Mouse (Mus musculus) heart, embryonic 14.5 days (tissue): ENCODE measurements around the gene Blnk. TPM values are rescaled to one million over a fixed set of nuclear protein-coding genes. Genes with fewer than 3 reads are reported as not detected.

Experiments used
- ATAC-seq: fragments of 200-750 bp; cut with Nextera tagmentation; 2 replicates; pipeline ENCODE4 v1.8.0; 2017; ENCODE audit warnings: low read depth, moderate TSS enrichment; ENCODE audit not compliant: insufficient number of reproducible peaks, insufficient read depth, low FRiP score
- H3K27ac ChIP-seq, 2 experiments: fragments of 200-500 bp in 1 of 2; fragments of 300-500 bp in 1 of 2; sonication (generic) in 1 of 2; replicated peaks in 1 of 2; 2 replicates each; pipeline ENCODE4 v1.5.1; 2012 to 2014; ENCODE audit warnings: low read depth in 2 of 2, low read length in 2 of 2, control low read depth in 1 of 2, mild to moderate bottlenecking in 1 of 2, mixed read lengths in 1 of 2; ENCODE audit not compliant: control insufficient read depth in 1 of 2, insufficient read depth in 1 of 2
- H3K27me3 ChIP-seq: fragments of 300-500 bp; sonication (generic); 2 replicates; pipeline ENCODE4 v1.6.1; 2014; ENCODE audit warnings: mild to moderate bottlenecking, low read length, control low read depth; ENCODE audit not compliant: control insufficient read depth, insufficient read depth
- H3K36me3 ChIP-seq: fragments of 300-500 bp; sonication (generic); 2 replicates; pipeline ENCODE4 v1.6.1; 2014; ENCODE audit warnings: mild to moderate bottlenecking, control low read depth, low read length, mixed read lengths; ENCODE audit not compliant: control insufficient read depth, insufficient read depth
- H3K4me1 ChIP-seq, 2 experiments: fragments of 200-500 bp in 1 of 2; fragments of 300-500 bp in 1 of 2; sonication (generic) in 1 of 2; 2 replicates each; pipeline ENCODE4 v1.6.1; 2012 to 2014; ENCODE audit warnings: low read length in 2 of 2, control low read depth in 1 of 2, mixed read lengths in 1 of 2; ENCODE audit not compliant: control insufficient read depth in 2 of 2, insufficient read depth in 2 of 2
- H3K4me2 ChIP-seq: fragments of 300-500 bp; sonication (generic); 2 replicates; pipeline ENCODE4 v1.6.1; 2014; ENCODE audit warnings: mild to moderate bottlenecking, low read length
- H3K4me3 ChIP-seq, 2 experiments: fragments of 200-500 bp in 1 of 2; fragments of 300-500 bp in 1 of 2; sonication (generic) in 1 of 2; 2 replicates each; pipeline ENCODE4 v1.5.1; 2012 to 2014; ENCODE audit warnings: low read length in 2 of 2, mild to moderate bottlenecking in 2 of 2, control low read depth in 1 of 2, low read depth in 1 of 2, moderate library complexity in 1 of 2; ENCODE audit not compliant: control insufficient read depth in 1 of 2, insufficient read depth in 1 of 2
- H3K9ac ChIP-seq: fragments of 300-500 bp; sonication (generic); 2 replicates; pipeline ENCODE4 v1.6.1; 2014; ENCODE audit warnings: mild to moderate bottlenecking, low read length
- H3K9me3 ChIP-seq: fragments of 300-500 bp; sonication (generic); 2 replicates; pipeline ENCODE4 v1.6.1; 2016; ENCODE audit warnings: low read length, control low read depth; ENCODE audit not compliant: control insufficient read depth
- WGBS: fragments of 180-500 bp; shearing (Covaris S2); extraction: QIAGEN DNeasy Blood & Tissue Kit; methylation state at CpG from one replicate; pipeline ENCODE4 v1.1.7; 2014; 5-methylcytosine and 5-hydroxymethylcytosine counted together
- polyA plus RNA-seq: library from polyadenylated mRNA; unstranded; fragments of >200 nt; fragmentation: Nextera tagmentation; extraction: Ambion mirVana; gene quantifications from 2 replicates; pipeline ENCODE4 v1.2.1, GENCODE M21; 2014

The Blnk gene
- polyA plus RNA-seq, 1 experiment from 2014 or later = 0.27 TPM

DNA sequence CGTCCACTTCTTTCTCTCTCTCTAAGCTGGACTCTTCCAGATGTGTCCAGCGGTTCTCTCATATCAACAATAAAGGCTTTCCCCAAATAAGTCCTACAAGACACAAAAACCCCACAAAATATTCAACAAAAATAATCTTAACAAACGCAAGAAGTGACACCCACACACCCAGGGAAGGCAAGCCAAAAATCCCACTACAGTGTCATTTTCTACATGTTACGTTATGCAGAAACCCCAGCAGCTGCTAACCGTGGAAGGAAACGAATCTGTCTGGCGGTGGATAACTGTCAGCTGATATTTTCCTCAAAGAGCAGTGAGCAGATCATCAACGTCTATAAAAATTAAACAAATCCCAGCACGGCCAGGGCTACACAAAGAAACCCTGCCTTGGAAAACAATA is 19.7 kb upstream of the Blnk start:
- H3K36me3 ChIP-seq = no peaks in the 10 kb centered on the region
- H3K9ac ChIP-seq = no peak overlapping the region
- peaks cover 24% of the 10 kb centered on the region for H3K27me3 ChIP-seq
- 12% methylated on average over 9 of the region's 9 CpGs for WGBS
- no peak overlapping the region for H3K4me3 ChIP-seq
- H3K4me2 ChIP-seq = no peak overlapping the region
- peaks cover 3 to 5% of the 10 kb centered on the region in 2 experiments; a peak in 1 of 4 replicates for H3K4me1 ChIP-seq
- H3K9me3 ChIP-seq = no peaks in the 10 kb centered on the region
- H3K27ac ChIP-seq = no peak overlapping the region
- no peak for ATAC-seq

DNA sequence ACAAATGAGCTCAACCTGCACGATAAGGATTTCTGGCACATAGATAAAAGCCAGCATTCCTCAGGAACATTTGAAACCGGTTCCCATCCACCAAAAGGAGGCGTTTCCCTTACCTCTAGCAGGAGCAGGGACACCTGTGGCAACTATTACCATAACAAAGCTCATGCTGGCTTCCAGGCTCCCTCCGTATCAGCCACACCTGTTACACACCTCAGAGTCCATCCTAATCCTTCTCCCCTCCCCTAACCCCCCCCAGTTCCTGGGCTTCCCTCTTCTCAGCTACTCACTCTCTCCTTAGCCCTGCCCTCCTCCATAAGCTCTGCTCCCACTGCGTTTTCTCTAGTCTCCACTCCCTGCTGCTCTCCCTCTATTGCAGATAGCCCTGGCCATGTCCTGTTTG is 19.3 kb upstream of the Blnk start:
- ATAC-seq = no peak
- no peak overlapping the region for H3K27ac ChIP-seq
- H3K4me2 ChIP-seq = no peak overlapping the region
- no peaks in the 10 kb centered on the region for H3K36me3 ChIP-seq
- no peak overlapping the region for H3K9ac ChIP-seq
- H3K4me3 ChIP-seq = no peak overlapping the region
- peaks cover 3 to 5% of the 10 kb centered on the region in 2 experiments; a peak in 1 of 4 replicates for H3K4me1 ChIP-seq
- 2% methylated on average over 5 of the region's 5 CpGs for WGBS
- no peaks in the 10 kb centered on the region for H3K9me3 ChIP-seq
- peaks cover 24% of the 10 kb centered on the region; the same call in 1 of the 2 replicates for H3K27me3 ChIP-seq

DNA sequence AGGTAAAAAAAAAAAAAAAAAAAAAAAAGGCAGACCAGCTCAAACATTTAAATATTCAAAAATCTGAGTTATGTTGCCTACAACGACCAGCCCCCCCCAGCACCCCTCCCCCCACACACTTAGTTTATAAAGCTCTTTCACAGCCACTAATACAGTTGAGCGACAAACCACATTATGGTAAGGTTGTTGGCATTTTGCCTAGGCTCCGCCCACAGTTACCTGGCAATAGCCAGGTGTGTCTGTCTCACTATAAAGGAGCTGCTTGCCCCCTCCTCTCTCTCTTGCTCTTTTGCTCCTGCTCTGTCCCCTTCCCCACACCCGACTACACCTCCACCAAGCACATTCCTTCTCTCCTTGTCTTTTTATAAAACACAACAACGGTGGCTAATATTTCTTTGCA is 17.3 kb upstream of the Blnk start:
- 30% methylated on average over 5 of the region's 5 CpGs for WGBS
- H3K27ac ChIP-seq = no peak overlapping the region

DNA sequence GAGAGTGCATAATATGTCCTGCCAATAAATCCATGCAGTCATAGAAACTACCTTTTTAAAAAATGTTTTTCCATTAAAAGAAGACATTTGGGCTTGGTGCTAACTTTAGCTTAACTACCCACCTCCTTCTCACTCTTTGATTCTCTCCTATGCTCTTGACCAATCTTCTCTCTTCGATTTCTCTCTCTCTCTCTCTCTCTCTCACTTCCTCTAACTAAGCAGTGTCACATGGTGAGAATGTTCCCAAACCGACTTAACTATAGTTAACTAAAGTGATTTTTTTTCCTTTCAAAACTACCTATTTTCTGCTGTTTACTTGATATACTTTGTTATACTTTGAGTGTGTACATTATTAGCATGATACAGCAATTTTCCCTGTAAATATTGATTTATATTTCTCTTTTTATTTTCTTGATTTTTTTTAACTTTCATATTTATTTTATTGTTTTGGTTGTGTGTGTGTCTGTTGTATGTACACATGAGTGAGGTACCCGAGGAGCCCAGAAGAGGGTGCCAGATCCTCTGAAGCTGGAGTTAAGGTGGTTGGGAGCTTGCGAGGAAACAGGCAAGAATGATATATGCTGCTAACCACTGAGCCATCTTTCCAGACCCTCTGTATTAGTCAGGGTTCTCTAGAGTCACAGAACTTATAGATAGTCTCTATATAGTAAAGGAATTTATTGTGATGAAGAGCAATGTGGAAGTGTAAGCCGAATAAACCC is 14.5 kb upstream of the Blnk start:
- whole genome bisulfite sequencing = 85% methylated on average over 5 of the region's 5 CpGs
- ATAC-seq = no peak

More for the DNA sequence above, 17.3 kb upstream of the Blnk start:
- H3K4me1 ChIP-seq = peaks cover 3 to 5% of the 10 kb centered on the region in 2 experiments; a peak in 1 of 4 replicates
- no peaks in the 10 kb centered on the region for H3K9me3 ChIP-seq
- no peak for ATAC-seq
- H3K36me3 ChIP-seq = no peaks in the 10 kb centered on the region
- H3K9ac ChIP-seq = no peak overlapping the region
- H3K4me3 ChIP-seq = no peak overlapping the region
- H3K4me2 ChIP-seq = no peak overlapping the region
- H3K27me3 ChIP-seq = peaks cover 18% of the 10 kb centered on the region; the same call in 1 of the 2 replicates

DNA sequence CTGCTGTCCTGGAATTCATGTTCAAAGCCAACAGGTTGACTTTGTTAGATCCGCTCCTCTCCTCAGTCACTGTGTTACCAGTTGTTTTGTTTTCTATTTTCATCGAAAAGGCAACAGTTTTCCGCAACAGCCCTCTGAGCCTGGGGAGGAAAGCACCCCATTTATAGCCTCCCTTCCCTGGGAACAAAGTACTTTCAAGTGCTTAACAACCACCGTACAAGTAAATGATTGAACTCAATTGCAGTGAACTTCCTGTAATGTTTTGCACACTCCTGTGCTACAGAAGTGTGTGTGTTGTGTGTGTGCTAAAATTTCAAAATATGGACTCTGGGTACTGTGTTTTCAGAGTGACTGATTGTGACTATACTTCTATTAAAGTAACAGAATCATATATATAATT is 13.4 kb upstream of the Blnk start:
- Histone ChIP-seq H3K9ac (no peak overlapping the region), H3K36me3 (no peaks in the 10 kb centered on the region), H3K4me1 (no peaks in the 10 kb centered on the region), H3K27me3 (peaks cover 11% of the 10 kb centered on the region; the same call in 1 of the 2 replicates), H3K4me2 (no peak overlapping the region), H3K27ac (no peak overlapping the region), H3K4me3 (no peak overlapping the region), H3K9me3 (no peaks in the 10 kb centered on the region; the same call in 1 of the 2 replicates)
- no peak for ATAC-seq
- 51% methylated on average over 4 of the region's 4 CpGs for WGBS

More for the DNA sequence above, 14.5 kb upstream of the Blnk start:
- Histone ChIP-seq H3K9ac (no peak overlapping the region), H3K4me1 (0 out of 4 replicates have a peak, but pooled peaks cover 0 to 2% of the 10 kb centered on the region in 2 experiments), H3K36me3 (no peaks in the 10 kb centered on the region), H3K9me3 (no peaks in the 10 kb centered on the region; the same call in 1 of the 2 replicates), H3K4me2 (no peak overlapping the region), H3K4me3 (no peak overlapping the region), H3K27me3 (peaks cover 15% of the 10 kb centered on the region; the same call in 1 of the 2 replicates), H3K27ac (no peak overlapping the region)

DNA sequence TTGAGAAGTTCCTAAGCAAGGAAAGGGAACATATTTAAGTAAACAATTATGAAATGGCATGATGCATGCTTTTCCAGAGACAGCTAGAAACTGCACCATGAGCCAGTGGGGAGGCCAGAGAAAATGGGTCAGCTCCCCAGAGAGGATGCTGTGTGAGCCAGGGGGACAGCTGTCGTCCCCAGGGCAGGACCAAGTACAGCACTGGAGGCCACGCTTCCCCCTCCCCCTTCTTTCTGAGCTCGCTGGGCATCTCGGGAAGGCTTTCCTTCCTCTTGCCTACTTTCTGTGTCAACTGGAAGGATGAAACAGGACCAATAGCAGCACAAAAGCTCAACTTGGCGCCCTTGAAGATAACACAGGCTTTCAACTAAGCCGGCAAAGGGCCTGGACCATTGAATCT is 13.0 kb upstream of the Blnk start:
- Histone ChIP-seq H3K9me3 (no peaks in the 10 kb centered on the region; the same call in 1 of the 2 replicates), H3K4me3 (no peak overlapping the region), H3K36me3 (no peaks in the 10 kb centered on the region), H3K4me1 (no peaks in the 10 kb centered on the region), H3K27ac (no peak overlapping the region), H3K4me2 (no peak overlapping the region), H3K9ac (no peak overlapping the region), H3K27me3 (peaks cover 8% of the 10 kb centered on the region; the same call in 1 of the 2 replicates)
- 27% methylated on average over 6 of the region's 6 CpGs for WGBS
- no peak for ATAC-seq

DNA sequence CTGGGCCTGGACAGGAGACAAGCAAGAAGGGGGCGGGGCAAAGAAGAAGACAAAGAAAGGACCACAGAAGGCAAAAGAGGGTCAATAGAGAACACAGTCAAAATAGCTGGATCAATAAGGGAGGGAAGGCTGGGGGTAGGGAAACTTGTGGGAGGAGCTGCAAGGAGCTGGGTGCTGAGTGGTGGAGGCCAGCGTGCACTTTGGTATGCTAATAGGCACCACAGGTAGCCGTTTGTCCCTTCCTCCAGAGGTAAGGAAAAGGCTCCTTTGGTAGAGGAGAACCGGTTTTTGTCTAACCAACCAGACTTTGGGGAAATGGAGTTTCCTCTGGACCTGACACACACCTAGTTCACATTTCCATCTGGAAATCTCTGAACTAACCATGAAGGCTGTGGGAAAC is 12.3 kb upstream of the Blnk start:
- WGBS = 21% methylated on average over 4 of the region's 4 CpGs
- Histone ChIP-seq H3K9me3 (no peaks in the 10 kb centered on the region; the same call in 1 of the 2 replicates), H3K9ac (no peak overlapping the region), H3K27ac (no peak overlapping the region), H3K36me3 (no peaks in the 10 kb centered on the region), H3K4me3 (no peak overlapping the region), H3K27me3 (peaks cover 4% of the 10 kb centered on the region; the same call in 1 of the 2 replicates), H3K4me2 (no peak overlapping the region), H3K4me1 (no peaks in the 10 kb centered on the region)
- ATAC-seq = no peak
